Mouse (Mus musculus) heart, postnatal 25 days (tissue): ENCODE results near the gene Gpr107. TPM values are rescaled to one million over a fixed set of nuclear protein-coding genes. Genes with fewer than 3 reads are reported as not detected.

Source experiments
- DNase-seq: peaks from one replicate; pipeline ENCODE4 v3.0.0; 2022; ENCODE audit warnings: low spot score
- intact Hi-C: fragments of 180-260 bp; cut with DNase I; formaldehyde crosslinking; loops from one replicate; pipeline ENCODE4 v1.15.1; 2025
- total RNA-seq, 2 experiments: library from RNA; stranded (reverse); gene quantifications; 2 replicates each; pipeline ENCODE4 v1.2.3; 2021

Gpr107 gene
- total RNA-seq, 2 experiments from 2014 or later: 33.1 to 35.1 TPM

DNA sequence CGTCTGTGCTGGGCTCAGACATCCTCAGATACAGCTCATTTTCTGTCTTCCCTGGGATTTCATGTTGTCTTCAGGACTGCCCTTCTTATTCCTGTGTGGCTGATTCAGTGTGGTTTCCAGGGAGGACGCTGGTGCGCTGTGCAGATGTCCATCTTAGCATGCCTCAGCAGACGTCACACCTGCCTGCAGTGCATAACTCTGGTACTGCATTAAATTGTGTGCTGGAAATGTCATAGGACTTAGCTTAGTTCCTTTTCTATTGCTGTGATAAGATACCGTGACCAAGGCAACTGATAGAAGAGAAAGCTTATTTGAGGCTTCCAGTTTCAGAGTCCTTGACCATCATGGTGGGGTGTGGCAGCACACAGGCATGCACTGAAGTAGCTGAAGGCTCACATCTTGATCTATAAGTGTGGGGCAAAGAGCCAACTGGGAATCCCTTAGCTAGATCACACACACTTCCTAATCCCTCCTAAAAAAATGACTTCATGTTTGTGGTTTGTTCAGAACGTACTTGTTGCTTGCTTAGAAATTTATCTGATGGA lies 30.7 kb downstream of the Gpr107 start:
- DNase-seq: no peak
- intact Hi-C loops: loop anchor here (5.0 kb wide), 1 partner anchor 156 kb away; no protein-coding TSS in a partner anchor

DNA sequence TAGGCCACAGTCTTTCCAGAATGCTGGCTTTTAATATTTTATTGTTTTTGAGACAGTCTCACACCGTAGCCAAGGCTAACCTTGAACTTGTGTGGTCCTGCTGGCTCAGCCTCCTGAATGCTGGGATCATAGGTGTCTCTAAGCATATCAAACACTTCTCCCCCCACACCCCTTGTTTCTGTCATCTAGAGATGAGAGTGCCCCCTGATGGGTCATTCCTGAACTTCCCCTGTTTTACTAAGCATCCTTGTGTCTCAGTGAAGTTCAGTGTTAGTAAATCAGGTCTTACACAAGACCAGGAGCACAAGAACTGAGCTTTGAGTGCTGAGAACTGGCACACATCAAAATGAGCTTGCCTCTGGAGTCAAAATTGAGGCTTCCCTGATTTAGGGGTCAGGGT lies 31.7 kb downstream of the Gpr107 start:
- DNase-seq: no peak
- intact Hi-C loops: loop anchor here (5.0 kb wide), 1 partner anchor 157 kb away; no protein-coding TSS in a partner anchor

DNA sequence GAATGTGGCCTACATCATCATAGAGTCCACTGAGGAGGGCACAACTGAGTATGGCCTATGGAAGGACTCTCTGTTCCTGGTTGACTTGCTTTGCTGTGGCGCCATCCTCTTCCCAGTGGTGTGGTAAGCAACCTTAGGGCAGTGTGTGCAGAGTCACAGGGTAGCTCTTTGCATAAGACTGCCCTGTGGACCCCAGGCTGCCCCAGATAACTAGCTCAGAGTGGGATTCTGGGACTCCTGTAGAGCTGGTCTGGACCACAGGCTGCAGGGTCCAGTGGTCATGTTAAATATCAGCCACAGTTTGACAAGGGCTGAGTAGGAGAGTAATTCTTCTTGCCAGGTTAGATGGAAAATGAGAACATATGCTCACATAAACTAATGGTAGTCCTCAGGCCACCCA lies 36.6 kb downstream of the Gpr107 start:
- intact Hi-C loops: no loop called here
- DNase-seq: no peak

DNA sequence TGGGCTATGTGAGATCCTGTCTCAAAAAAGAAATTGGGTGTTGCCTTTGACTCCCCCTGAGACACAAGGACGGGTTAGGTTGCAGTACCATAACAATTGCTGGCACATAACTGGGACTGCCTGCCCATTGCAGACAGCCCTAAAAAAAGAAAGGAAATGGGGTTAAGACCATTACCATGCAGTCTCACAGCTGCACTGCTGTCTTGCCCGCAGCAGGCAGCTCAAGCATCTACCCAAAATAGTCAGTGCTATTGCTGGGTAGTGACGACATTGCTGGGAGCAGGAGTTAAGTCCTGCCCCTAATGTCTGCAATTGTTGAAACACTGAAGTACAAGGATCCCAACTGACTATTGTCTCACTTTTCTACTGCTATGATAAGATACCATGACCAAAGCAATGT lies 37.5 kb downstream of the Gpr107 start:
- no peak for DNase-seq
- intact Hi-C loops: no loop called here

DNA sequence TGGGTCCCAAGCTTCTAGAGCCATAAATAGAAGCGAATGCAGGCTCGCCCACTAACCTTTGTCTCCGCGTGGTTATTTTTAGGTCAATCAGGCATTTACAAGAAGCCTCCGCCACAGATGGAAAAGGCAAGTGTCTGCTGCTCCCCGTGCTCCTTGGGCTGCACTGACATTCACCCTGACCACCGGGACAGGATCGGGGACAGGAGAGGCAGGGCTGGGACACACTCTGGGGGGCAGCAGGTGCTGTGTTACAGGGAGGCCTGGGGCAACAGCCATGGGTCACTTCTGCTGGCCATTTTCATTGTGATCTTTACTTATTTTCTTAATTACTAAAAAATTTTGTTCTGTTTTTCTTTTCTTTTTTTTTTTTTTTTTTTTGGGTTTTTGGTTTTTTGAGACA lies 39.6 kb downstream of the Gpr107 start:
- DNase-seq: no peak
- intact Hi-C loops: no loop called here

DNA sequence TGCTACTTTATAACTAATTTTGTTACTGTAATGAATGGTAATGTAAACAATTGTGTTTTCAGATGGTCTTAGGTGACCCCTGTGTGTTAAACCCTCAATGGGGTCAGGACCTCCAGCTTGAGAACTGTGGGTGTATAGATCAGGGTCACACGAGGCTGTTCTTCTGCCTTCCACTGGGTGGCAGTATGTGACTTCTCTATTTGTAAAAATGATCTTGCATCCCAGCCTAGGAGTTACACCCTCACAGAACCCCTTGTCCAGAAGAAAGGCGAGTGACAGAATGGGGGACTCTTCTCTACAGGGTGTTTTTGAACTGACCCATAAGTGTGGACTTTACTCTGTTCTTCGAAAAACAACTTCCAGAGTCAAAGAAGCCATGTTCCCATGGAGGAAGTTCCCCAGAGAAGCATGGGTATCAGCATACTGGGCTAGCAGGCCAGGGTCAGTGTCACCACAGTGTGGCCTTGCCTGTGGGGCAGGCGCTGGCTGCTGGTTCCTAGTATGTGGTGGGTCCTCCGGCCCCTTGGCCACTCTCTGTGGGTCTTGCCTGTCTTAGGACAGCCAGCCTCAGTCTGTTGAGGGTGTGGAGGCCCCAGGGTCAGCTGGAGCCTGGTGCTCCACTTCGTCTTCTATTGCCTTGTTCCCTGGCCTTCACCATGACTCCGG lies 42.4 kb downstream of the Gpr107 start:
- intact Hi-C loops: loop anchor here (1.0 to 2.0 kb wide), 3 partner anchors 97 to 188 kb away; no protein-coding TSS in a partner anchor
- DNase-seq: no peak

DNA sequence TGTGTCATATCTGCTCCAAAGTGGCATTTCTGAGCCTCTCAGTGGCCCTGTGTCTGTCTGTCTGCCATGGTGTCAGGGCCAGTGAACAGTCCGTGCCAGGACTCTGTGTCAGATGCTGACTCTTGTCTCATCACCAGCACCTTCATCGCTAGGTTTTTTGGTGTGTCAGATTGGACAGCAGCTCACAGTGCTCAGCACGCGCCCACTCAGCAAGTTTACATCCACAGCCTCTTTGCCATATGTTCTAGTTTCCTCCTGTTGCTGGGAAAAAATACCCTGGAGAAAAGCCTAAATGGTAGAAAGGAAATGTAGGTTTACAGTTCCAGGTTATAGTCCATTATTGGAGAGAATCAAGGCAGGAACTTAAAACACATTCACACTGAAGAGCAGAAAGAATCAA lies 46.5 kb downstream of the Gpr107 start:
- DNase-seq: no peak
- intact Hi-C loops: no loop called here

DNA sequence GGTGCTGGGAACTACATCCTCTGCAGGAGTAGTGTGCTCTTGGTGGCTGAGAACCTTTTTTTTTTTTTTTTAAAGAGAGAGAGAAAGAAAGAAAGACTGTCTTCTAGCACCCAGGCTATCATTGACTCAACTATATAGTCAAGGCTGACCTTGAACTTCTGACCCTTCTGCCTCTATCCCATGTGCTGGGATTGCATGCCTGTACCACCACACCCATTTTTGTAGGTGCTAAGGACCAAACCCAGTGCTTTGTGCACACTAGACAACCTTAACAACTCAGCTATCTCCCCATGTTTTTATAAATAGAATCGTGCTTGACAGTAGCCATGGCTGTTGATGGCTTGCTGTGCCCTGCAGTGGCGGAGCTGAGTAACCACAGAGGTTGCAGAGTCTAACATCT lies 47.9 kb downstream of the Gpr107 start:
- intact Hi-C loops: no loop called here
- DNase-seq: no peak

DNA sequence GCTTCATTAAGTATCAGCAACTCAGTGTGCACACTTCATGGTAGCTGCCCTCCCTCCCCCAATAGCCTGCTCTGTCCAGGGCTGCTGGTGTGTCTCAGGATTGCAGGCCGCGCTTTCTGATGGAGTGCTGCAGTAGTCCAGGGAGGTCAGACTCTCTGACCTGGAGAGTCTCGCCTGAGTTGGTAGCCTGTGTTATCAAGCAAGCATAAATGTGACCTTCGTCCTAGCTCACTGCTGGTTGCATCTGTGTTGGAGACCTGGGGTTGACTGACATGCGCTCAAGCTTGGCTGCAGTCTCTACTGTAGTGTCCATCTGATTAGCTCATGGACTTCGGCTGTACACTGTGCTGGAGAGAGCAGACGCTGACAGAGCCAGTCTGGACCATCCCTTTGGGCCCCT lies 49.7 kb downstream of the Gpr107 start:
- DNase-seq: no peak
- intact Hi-C loops: no loop called here

DNA sequence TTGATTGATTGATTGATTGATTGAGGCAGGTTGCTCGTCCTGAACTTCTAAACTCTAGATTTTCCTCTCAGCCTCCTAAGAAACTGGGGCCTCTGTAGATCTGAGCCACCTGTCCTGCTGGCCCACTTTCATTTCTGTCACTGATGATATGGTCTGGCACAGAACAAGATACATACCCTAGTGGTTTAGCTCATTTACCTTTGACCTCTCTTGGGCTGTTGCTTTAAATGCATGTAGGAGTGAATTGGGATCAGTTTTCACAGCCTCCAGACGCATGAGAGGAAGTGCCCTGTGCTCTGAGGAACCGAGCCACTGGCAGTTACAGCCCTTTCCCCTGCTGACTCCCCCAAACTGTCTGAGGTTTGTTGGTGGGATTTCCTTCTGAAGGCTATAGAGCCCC lies 50.2 kb downstream of the Gpr107 start:
- intact Hi-C loops: no loop called here
- DNase-seq: no peak

DNA sequence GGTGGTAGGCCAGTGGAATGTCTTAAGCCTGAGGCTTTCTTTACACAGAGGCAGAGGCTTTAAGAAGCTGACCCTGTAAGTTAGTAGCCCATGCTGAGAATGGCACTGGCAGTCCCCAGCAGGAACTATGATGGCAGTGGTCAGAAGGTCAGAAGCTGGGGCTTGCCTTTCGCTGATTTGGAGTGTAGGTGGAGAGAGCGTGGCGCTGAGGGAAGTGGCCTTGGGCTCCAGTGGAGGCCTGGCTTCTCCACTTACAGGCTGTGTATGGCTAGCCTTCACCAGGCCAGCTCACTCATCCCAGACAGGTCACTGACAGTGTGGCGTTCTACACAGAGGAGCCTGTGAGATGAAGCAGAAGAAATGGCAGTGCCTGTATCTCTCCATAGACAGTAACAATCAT lies 50.8 kb downstream of the Gpr107 start:
- DNase-seq: no peak
- intact Hi-C loops: no loop called here

DNA sequence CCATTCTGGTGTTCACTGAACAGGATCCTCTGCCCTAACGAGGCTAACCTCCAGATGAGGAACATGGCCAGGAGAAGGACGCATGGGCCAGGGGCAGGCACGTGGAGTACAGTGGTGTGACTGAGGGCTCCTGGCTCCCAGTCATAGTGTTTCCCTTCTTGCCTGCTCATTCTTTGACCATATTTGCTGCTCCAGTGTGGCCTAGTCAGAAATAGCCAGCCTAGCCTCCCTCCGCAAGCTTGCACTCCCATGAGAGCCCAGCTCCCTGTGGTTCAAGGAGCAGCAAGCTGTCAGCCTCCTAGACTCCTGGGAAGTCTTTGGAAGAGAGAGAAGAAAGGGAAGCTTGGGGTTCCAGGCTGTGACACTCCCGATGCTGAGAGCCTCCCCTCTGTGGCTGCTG lies 52.6 kb downstream of the Gpr107 start:
- intact Hi-C loops: no loop called here

DNA sequence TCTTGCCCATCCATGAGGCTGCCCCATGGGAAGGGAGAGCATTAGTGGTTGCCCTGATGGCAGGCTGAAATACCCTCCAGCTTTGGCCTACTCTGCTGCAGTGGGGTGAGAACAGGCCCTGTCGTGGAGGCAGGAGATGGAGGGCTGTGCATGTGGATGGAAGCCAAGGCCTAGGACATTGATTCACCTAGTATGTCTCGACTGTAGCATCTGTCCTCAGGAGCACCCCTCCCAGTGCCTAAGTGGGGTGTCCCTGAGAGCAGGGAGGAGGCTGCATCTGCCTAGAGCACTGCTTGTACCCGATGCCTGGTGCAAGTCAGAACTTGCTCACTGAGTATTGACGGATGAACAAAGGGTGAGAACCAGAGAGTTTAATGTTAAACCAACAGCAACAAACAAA lies 54.1 kb downstream of the Gpr107 start:
- intact Hi-C loops: no loop called here
- no peak for DNase-seq

More for the DNA sequence above, 52.6 kb downstream of the Gpr107 start:
- no peak for DNase-seq

DNA sequence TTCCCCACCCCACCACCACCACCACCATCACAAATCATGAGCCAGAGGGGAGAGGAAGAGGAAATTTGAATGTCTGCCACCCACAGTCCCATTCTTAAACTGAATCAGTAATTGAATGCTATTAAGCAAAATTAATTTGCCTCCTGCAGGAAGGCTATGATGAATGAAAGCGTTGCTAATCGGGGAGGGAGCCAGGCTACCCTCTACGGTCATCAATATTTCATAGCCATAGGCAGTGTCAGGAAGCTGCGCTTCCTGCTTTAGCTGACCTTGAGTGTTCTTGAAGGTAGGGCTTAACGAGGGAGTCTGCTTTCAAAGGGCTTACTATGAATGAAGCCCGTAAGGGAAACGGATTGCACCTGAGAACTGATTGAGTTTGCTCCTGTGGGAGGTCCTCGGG lies 54.8 kb downstream of the Gpr107 start:
- intact Hi-C loops: no loop called here
- no peak for DNase-seq

DNA sequence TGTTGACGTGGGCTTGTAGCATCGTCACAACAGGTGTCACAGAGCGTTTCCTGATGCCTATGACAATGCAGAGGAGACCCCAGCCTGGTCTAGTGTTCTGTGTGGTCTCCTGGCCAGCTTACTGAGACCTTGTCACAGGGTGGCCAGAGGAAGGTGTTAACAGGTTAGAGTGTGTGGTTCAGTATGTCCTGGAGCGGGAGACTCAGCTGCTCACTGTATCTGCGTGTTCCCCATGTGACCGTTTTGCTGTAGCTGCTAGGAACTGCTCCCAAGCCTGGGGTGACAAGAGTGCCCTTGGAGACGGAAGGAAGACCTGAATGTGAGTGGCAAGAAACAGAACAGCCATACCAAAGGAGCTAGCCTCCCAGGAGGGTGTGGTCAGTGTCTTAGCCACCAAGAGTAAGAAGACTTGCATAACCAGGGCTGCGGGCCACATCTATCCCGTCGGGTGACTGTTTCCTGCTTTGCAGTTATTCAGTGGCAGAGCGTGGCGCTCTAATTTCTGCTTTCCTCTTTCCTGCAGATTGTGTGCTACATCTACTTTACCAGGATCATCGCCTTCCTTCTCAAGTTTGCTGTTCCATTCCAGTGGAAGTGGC lies 56.5 kb downstream of the Gpr107 start:
- DNase-seq: no peak
- intact Hi-C loops: no loop called here

DNA sequence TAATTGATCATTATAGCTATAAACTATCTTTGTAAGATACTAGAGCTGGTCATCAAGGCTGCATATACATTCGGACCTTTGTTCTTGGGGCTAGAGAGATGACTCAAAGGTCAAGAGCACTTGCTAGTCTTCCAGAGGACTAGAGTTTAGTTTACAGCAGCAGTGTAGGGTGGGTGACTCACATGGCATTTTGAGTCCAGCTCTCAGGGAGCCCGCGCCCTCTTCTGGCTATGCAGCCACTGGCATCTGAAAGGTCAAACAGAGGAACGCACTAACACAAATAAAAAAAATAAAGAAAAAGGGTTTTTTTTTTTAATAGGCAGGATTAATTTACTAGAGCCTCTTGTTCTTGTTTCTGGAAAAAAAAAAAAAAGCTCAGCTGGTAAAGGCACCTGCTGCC lies 57.4 kb downstream of the Gpr107 start:
- DNase-seq: no peak
- intact Hi-C loops: no loop called here

DNA sequence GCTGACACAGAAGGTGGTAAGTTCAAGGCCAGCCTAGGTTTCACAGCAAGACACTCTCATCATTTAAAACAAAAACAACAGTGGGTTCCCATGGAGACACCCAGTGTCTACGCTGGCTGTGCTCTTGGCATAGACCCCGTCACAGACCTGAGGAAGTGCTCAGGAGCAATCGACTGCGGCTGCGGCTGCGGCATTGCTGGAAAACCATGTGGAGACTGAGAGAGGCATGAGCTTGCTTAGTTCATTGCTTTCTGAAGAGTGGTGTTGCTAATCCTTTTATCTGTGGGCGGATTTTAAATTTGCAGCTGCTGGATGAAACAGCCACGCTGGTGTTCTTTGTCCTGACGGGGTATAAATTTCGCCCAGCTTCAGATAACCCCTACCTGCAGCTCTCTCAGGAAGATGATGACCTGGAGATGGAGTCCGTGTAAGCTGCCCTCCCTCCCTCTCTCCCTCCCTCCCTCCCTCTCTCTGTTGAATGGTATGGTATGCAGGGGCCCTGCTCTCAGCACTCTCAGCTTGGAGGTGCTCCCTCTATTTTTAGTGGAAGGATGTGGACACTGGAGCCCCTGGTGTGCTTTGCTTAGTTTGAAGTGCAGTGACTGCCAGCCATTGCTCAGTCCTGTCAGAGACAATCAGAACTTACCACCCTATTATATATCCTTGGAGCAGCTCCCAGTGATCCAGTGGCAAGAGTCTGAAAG lies 58.2 kb downstream of the Gpr107 start:
- DNase-seq: no peak
- intact Hi-C loops: no loop called here

DNA sequence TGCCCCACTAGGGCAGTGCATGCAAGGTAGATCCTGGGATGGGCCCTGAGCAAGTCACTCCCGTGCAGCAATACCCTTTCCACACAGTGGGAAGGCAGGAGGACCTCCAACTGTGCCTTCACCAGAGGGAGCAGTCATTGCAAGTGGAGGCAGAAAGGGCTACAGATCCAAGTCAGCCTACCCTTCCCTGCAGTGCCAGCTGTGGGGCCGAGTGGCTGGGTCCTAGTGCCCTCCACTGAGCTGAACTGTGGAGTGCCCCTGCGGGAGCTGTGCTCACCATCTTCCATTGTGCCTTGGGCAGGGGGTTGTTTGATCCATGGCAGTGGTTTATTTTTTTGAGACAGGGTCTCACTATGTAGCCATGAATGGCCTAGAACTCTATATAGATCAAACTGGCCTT lies 59.1 kb downstream of the Gpr107 start:
- no peak for DNase-seq
- intact Hi-C loops: no loop called here

DNA sequence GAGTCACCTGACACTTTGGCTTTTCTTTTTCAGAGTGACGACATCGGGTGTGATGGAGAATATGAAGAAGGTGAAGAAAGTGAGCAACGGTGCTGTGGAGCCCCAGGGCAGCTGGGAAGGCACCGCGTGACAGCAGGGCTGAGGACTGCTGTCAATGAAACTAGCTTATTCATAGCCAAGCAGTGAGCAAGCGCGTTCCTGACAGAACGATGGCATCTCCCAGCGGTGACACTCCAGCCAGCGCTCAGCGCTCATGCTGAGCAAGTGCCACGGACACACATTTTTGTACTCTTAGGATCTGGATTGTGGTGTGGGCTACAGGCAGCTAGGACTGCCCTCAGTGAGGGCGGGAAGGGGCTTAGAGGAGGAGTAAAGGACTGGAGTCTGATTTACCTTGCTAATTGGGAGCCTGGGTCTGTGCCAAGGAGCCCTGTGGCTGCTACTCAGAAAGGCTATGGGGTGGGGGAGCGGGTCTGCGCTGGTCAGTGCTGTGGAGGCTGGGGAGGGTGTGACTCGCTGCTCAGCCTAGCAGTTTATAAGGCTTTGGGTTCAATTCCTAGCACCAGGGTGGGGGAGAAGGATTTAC lies 62.2 kb downstream of the Gpr107 start:
- intact Hi-C loops: no loop called here
- no peak for DNase-seq

DNA sequence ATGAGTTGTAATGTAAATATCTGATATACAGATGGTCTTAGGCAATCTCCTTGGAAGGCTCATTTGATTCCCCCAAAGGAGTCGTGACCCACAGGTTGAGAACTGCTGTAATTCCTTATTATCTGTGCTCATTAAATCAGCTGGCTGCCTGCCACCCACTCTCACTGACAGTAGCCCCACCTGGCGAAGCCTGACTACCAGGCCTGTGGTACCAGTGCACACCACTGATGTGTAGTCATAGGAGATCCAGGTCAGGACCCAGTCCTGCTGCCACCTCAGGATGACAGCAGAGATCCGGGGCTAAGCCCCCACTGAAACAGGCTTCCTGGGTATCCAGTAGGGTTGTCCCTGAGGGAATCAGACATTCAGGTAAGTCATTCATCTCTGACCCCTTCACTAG lies 66.5 kb downstream of the Gpr107 start:
- no peak for DNase-seq
- intact Hi-C loops: no loop called here

DNA sequence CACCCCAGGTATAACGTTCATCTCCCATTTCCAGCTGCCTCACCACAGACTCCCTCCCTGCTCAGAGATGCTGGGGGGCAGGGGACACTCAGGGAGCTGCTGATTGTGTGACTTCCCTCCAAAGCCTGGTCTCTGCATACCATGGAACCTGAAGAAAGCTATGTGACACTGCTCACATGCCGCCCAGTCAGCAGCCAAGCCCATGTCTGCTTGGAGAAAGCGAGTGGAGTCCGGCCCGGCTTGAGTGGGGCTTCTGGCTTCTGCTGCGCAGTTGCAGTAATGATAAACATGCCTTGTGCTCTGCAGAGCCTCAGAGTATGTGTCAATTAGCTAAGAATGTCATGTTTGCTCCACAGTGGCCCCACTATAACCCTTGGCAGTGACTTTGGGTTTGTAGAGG lies 67.4 kb downstream of the Gpr107 start:
- intact Hi-C loops: no loop called here
- DNase-seq: no peak
